Mouse (Mus musculus) adrenal gland, adult 2 months (tissue): Measurements from ENCODE around the gene H2al1a. TPM values are rescaled to one million over a fixed set of nuclear protein-coding genes. Genes with fewer than 3 reads are reported as not detected.
"Not testable (repeated sequence)": the region's sequence is repeated elsewhere in the genome, so short reads cannot be mapped to it uniquely, and the experiment has no call there.

ENCODE experiments used
- DNase-seq: peaks from one replicate; pipeline ENCODE4 v3.0.0; 2021
- long read RNA-seq: library from polyadenylated mRNA; stranded (forward); transcript quantifications from one replicate; pipeline ENCODE4 v2.0.0, GENCODE M21; 2021
- polyA plus RNA-seq: library from polyadenylated mRNA; depleted of rRNA; stranded (reverse); fragments of >200 nt; gene quantifications from 2 replicates; pipeline ENCODE4 v1.2.3, GENCODE M21; 2012; rRNA removed
- total RNA-seq, 2 experiments: library from RNA; stranded (reverse); gene quantifications; 2 replicates each; pipeline ENCODE4 v1.2.3; 2021

The H2al1a gene
- total RNA-seq (not detected), polyA plus RNA-seq (not detected in 2 replicates)
- long read RNA-seq: 0 reads

DNA sequence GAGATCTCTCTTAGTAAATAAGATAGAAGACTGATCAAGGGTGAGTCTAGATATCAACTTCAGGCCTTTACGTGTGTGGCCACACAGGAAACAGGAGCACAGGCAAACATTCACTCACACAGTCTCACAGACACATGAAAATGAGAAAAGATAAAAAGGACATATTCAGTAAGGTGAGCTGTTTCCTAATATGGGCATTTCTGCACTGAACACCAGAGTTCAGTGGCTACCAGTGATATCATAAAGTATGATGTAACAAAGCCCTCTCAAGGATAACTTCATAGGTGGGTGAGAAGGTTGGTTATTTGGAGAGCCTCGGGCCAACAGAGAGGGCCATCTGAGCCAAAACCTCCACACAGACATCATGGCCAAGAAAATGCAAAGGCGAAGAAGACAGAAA is at the start of gene H2al1a:
H2al1a (plus strand) TSS at position 301 of the 400 bp plus-strand sequence.
- not testable (repeated sequence) for DNase-seq

DNA sequence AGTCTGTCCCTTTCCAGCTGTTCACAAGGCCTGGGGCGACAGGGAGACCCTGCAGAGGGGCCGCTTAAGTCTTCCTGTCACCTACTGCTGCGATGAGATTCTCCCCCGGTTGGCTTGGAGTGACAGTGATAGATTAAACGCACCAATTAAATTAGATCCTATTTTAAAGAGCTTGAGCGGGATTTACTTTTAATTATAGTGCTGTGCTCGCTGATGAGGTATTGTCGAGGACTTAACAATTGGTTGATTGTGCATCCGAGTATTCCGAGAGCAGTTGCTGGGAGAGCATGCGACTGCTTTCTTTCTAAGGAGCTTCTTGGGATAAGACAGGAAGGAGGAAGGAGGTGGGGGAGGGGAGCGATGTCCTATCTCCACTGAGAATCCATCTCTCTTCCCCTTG is 48.9 kb upstream of the H2al1a start:
- DNase-seq: no peak

DNA sequence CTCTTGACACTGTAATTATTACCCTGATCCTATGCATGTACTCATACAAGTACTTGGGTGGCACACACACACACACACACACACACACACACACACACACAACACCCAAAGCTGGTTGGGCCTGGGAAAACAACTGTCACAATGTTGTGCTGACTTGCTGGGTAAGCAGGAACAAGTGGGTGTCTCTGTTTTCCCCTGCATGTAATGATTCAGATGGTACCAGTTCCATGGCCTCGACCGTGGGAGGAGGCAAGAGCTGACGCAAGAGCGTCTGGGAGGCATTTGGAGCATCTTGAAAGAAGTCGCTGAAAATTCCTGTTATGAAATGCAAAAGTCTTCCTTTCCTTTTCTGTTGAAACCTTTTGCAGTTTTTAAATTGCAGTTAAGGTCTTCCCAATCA is 45.0 kb upstream of the H2al1a start:
- DNase-seq: no peak

DNA sequence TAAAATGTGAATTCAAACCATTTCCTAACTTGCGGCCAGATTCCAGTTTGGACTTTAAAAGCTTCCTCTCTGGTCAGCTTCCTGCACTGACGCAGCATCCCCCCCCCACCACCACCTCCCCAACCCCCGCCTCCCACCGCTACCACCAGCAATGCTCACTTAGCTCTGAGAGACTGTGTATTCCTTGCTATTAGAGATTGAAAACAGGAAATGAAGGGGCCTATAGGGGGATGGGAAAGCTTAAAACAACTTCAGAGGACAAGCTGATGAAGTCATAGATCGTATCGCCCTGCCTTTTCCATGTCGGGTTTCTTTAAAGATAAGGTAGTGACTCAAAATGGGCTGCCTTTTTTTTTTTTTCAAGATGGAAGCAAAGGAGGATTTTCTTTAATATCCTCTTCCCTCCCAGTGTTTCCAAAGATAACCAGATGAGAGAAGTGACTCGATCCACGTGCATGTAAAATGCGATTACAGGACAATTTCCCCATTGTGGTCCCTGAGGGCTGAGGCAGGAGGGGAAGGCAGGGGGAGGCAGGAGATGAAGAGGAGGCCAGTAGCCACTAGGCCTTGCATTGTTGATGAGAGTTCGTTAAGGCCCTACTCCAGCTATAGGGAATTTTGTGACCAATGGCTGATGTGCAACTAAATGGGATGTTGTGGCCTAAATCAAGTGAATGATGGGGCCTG is 44.4 kb upstream of the H2al1a start:
- no peak for DNase-seq

DNA sequence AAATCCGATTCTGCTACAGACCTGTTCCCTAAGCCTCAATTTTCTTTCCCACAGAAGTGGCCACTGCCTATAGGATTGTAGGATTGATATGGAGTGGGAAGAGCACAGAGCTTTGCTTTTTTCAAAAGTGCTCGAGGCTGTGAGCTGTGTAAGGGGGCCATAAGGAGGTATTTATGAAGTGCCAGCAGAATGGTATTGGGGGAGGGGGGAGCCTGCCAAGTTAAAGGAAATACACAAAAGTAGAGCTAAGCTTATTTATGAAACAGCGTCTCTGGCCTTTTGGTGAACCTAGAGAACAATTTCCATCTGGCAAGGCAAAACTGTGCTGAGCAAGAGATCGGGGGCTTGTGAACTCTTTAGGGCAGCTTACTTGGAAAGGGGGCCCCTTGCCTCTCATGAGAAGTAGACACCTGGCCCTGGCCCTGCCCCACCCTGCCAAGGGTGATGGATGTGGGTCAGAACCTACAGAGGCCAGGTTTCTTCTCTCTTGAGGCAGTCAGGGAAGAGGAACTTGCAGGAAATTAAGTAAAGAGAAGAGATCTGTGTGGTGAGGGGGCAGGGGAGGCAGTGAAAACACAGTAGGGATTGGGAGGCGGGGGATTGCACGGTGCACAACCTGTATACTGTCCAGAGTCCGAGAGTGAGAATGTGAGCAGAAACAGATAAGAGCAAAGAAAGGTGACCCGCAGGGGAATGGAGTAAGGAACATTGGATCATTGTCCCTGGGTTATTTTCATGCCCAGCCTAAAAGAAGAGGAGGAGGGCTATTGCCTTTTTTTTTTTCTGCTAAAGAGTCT is 43.3 kb upstream of the H2al1a start:
- DNase-seq: no peak

- DNase-seq: no peak
Measured at GRCm38 (mm10) chrX:11264918-11265317, 34.1 kb upstream of the H2al1a start.

DNA sequence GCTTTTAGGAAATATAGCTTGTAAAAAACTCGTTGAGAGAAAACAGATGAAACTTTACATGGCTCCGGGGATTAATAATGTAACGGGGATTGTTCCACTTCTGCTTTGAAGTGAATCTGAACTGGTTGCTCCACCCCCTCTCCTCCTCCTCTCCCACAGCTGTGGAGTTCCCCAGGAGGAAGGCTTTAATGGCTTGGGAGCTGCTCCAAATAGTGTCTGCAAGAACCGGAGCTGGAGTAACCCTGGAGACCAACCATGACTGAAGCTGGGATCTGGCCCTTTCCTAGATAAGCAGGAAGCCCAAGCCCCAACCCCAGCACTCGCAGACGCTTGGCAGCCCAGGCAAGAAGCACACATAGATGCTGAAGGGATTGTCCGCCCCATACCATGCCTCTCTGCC is 31.3 kb upstream of the H2al1a start:
- peak; percentile 6 for DNase-seq

GRCm38 (mm10) chrX:11269074-11269473 is 30.0 kb upstream of the H2al1a start:
- peak; percentile 10 for DNase-seq

DNA sequence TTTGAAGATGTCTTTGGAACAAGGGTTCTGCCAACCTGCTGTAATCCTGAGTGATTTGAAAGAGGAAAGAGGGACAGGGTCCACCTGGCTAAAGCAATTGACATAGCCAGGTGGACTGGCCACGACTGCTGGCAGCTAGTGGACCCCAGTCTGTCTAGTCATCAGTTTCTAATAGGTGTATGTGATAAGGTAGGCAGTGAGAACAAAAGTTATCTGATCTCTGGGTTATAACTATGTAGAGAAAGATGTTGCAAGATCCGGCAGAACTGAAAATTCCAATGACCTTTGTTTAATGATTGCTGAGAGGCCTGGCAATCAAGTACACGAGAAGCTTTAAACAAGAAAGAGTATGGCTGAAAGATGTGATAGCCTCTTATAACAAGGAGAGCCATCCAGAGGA is 25.9 kb upstream of the H2al1a start:
- DNase-seq: no peak

GRCm38 (mm10) chrX:11277083-11277482 is 22.0 kb upstream of the H2al1a start:
- DNase-seq: no peak

GRCm38 (mm10) chrX:11280741-11281140 is 18.3 kb upstream of the H2al1a start:
- DNase-seq: no peak

DNA sequence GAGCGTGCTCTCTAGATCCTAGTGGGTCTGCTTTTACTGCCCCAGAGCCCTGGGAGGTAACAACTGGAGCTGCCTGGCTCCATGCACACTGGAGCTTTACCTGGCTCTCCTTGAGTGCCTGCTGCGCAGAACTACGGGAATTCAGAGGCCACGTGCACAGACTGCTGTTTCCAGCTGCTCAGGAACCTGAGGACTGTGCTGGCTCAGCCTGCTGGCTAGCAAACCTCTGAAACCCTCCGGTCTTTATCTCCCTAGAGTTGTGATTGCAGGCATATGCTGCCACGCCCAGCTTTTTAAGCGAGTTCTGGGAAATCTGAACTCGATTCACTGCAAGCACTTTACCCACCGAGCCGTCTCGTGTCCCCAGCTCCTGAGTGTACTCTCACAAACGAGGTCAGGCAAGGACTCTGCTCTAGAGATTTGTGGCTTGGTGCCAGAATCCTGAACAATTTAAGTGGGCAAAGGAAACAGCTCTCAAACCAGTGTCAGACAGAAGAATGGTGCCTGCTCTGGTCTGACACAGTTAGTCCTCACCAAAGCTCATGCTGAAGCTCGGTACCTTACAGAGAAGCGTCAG is 10.7 kb upstream of the H2al1a start:
- DNase-seq: peak; percentile 9

DNA sequence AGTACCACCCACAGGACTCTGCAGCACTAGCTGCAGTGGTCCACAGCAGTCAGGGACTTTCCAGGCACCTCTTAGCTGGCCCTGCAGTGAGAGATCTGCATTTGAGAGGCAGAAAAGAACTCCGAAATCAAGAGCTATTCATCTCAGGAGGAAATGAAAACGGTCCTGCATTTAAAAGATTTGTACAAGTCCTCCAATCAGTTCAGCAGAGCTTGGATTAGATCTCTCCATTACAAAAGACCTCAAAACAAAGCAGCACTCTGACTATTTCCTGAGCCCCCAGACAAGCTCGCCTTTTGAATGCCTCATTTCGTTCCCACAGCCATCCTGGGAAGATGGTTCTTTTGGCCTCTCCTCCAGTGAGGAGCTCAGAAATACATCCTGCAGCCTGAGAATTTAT is 9.8 kb upstream of the H2al1a start:
- no peak for DNase-seq

GRCm38 (mm10) chrX:11302132-11302531 is 3.1 kb downstream of the H2al1a start, which contains the start of gene H2al1b:
H2al1b (plus strand) TSS chrX:11302432.
- not testable (repeated sequence) for DNase-seq

DNA sequence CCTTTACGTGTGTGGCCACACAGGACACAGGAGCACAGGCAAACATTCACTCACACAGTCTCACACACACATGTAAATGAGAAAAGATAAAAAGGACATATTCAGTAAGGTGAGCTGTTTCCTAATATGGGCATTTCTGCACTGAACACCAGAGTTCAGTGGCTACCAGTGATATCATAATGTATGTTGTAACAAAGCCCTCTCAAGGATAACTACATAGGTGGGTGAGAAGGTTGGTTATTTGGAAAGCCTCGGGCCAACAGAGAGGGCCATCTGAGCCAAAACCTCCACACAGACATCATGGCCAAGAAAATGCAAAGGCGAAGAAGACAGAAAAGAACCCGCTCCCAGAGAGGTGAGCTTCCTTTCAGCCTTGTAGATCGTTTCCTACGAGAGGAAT is 6.3 kb downstream of the H2al1a start, which contains the start of gene H2al1c:
H2al1c (plus strand) TSS at position 301 of the 400 bp plus-strand sequence.
- not testable (repeated sequence) for DNase-seq

- DNase-seq: not testable (repeated sequence)
Measured at GRCm38 (mm10) chrX:11308524-11308923, 9.5 kb downstream of the H2al1a start, which contains the start of gene H2al1d. H2al1d (plus strand) TSS chrX:11308824.

DNA sequence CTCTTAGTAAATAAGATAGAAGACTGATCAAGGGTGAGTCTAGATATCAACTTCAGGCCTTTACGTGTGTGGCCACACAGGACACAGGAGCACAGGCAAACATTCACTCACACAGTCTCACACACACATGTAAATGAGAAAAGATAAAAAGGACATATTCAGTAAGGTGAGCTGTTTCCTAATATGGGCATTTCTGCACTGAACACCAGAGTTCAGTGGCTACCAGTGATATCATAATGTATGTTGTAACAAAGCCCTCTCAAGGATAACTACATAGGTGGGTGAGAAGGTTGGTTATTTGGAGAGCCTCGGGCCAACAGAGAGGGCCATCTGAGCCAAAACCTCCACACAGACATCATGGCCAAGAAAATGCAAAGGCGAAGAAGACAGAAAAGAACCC is 12.6 kb downstream of the H2al1a start, which contains the start of gene H2al1e:
H2al1e (plus strand) TSS at position 301 of the 400 bp plus-strand sequence.
- DNase-seq: not testable (repeated sequence)

DNA sequence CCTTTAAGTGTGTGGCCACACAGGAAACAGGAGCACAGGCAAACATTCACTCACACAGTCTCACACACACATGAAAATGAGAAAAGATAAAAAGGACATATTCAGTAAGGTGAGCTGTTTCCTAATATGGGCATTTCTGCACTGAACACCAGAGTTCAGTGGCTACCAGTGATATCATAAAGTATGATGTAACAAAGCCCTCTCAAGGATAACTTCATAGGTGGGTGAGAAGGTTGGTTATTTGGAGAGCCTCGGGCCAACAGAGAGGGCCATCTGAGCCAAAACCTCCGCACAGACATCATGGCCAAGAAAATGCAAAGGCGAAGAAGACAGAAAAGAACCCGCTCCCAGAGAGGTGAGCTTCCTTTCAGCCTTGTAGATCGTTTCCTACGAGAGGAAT is 15.8 kb downstream of the H2al1a start, which contains the start of gene H2al1f:
H2al1f (plus strand) TSS at position 301 of the 400 bp plus-strand sequence.
- DNase-seq: not testable (repeated sequence)

GRCm38 (mm10) chrX:11317956-11318355 is 18.9 kb downstream of the H2al1a start, which contains the start of gene H2al1g:
H2al1g (plus strand) TSS chrX:11318256.
- DNase-seq: not testable (repeated sequence)

DNA sequence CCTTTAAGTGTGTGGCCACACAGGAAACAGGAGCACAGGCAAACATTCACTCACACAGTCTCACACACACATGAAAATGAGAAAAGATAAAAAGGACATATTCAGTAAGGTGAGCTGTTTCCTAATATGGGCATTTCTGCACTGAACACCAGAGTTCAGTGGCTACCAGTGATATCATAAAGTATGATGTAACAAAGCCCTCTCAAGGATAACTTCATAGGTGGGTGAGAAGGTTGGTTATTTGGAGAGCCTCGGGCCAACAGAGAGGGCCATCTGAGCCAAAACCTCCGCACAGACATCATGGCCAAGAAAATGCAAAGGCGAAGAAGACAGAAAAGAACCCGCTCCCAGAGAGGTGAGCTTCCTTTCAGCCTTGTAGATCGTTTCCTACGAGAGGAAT is 22.1 kb downstream of the H2al1a start, which contains the start of gene H2al1h:
H2al1h (plus strand) TSS at position 301 of the 400 bp plus-strand sequence.
- DNase-seq: not testable (repeated sequence)

GRCm38 (mm10) chrX:11324359-11324758 is 25.3 kb downstream of the H2al1a start, which contains the start of gene H2al1i:
H2al1i (plus strand) TSS chrX:11324659.
- DNase-seq: not testable (repeated sequence)

DNA sequence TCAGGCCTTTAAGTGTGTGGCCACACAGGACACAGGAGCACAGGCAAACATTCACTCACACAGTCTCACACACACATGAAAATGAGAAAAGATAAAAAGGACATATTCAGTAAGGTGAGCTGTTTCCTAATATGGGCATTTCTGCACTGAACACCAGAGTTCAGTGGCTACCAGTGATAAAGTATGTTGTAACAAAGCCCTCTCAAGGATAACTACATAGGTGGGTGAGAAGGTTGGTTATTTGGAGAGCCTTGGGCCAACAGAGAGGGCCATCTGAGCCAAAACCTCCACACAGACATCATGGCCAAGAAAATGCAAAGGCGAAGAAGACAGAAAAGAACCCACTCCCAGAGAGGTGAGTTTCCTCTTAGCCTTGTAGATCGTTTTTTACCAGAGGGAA is 28.5 kb downstream of the H2al1a start, which contains the start of gene H2al1j:
H2al1j (plus strand) TSS at position 301 of the 400 bp plus-strand sequence.
- not testable (repeated sequence) for DNase-seq
